Mouse (Mus musculus) retina, postnatal 1 day (tissue): ENCODE measurements around the gene Aqp1.
A peak's percentile ranks its signal among the peaks of the same experiment; 100 is the strongest.

ENCODE experiments used
- DNase-seq: peaks from one replicate; pipeline ENCODE4 v3.0.0-alpha.2; 2012

The Aqp1 gene

DNA sequence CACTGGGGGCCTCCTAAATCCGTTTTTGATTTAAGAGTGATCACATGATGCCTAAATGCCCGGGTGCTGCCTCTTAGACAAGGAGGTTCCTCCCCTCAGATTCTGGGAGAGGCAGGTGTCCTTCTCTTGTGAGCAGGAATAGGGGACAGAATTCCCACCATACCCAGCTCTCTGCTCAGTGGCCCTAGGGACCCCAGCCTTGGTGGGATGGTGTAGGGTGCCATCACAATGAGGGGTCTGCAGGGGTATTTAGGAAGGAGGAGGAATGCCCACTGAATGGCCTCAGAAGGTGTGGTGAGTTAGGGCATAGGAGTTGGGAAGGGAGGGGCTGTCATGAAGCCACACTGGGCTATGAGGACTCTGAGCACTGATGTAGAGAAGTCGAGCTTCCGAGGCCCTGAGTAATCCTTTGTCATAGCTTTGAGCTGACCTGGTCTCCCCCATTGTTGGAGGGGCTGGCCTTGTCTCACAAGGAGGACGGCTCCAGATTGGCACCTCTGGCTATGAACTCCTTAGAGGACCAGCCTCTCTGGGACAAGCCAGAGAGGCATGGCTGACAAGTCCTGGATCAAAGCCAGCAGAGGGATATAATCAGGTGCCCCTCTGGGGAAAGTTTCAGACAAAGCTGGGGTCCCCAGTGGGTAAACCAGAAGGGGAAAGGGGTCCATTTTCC is 4.0 kb upstream of the Aqp1 start:
- peak; percentile 39 for DNase-seq

DNA sequence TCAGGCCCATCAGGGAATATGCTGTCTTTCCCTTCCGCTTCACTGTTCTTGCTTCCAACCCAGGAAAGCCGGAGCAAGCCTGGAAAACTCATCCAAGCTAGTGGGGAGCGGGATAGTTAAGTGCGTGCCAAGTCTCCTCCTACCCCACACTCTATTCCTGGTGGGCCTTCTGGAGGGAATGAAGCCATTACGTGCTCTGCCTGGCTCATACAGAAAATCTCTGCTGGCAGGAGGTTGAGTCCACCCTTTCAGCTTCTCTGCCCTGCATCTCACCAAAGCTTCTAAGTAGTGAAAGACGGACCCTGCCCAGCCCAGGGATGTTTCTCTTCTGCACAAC is 3.5 kb upstream of the Aqp1 start:
- no peak for DNase-seq

DNA sequence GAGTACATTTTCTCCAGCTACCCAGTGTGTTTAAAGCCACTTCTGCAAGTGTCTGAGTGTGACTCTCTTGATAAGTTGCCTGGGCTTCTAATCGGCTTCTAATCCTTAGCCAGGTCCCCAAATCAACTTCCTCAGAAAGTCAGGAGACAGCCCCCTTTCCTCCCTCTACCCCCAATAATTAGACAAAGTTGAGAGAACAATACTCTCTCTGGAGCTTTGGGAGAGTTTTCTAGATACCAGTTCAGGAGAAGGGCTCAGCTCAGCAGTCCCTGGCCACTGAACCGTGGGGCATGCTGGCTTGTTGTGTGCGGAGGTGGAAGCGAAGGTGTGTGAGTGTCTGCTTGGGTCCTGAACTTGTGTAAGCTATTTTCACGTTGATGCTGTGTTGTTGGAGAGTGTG is 1.0 kb downstream of the Aqp1 start:
- DNase-seq = no peak

DNA sequence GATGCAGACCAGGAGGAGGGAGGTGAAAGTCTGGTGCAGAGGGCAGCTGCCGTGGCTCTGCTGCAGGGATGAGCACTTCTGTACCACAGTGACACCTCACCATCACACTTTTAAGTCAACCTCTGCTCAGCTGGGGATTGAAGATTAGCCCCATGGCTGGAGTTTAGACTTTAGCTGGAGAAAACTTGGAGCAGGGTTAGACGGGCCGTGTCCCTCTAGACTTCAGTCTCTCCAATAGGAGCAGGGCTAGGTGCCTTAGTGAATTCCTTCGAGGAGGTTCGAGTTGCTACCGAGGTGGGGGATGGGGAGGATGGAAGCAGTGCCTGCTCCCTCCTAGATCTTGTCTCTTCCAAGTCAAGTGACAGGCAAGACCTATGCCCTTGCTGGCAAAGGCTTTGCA is 1.8 kb downstream of the Aqp1 start:
- no peak for DNase-seq

DNA sequence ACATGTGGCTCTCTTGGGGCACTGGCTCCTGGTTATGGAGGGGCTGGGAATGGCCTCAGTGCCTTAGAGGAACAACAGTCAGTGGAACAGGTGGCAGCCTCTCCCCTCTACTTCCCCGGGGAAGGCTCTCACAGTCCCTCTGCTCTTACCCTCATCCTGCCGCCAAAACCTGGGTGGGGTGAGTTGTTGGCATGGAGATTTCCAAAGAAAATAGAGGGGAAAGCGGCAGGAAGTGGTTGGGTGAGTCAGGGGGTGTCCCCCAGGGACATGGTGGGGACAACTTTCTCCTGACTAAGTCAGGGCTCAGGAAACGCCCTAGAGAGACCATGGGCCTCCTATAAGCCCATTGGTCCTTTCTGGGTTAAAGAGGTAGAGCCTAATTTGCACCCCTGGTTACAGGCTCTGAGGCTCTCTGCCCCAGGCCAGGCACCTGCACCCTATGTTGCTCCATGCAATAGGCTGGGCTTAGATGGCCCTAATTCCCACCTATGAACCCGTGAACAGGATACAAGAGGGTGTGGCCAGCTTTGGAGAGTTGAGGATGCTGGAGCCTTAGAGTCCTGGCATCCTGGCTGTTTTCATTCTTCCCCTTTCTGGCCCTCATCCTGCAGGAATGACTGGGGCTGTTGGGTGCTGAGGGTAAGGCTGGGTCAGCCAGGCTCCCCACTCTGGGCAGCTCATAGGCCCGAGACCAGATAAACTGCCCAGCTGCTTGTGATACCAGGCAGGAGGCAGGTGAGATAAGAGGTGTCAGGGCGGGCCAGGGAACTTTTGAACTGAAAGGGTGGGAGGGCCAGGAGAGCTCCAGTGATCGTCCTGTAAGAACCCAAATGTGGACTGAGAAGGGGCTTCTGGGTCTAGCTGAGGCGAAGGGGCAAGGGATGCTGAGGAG is 2.9 kb downstream of the Aqp1 start:
- DNase-seq = no peak

DNA sequence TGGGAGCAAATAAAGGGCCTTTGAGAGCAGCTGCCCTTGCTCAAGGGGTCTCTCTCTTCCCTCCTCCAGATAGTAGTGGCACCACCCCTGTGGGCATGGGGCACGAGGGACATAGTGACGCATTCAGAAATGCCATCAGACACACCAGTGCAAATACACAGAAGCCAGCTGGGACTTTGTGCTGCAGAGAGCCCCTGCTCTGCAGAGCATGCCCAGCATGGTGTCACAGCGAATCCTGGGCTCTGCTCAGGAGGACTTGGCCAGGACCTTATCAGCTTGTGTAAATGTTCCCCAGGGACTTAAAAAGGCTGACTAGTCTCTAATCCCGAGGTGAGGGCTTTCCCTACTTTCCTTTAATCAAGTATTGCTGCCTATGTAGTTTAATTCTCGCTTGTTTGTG is 5.5 kb downstream of the Aqp1 start:
- no peak for DNase-seq

DNA sequence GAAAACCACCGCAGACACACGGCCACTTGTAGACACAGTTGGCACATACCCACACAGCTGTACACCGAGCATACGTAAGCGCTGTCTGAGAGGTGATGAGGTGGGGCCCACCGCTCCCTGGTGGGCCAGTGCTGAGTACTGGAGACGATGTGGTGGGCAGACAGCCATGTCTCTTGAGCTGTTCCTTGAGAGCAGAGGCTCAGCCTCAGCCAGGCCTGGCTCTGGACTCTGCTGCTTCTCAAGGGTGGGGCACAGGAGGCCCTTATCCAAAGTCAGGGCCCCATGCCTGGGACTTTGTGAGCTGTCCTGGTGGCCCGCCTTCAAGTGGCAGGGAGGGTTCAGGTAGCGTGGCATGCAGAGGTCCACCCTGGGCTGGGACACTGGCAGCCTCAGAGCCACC is 6.1 kb downstream of the Aqp1 start:
- DNase-seq = no peak

DNA sequence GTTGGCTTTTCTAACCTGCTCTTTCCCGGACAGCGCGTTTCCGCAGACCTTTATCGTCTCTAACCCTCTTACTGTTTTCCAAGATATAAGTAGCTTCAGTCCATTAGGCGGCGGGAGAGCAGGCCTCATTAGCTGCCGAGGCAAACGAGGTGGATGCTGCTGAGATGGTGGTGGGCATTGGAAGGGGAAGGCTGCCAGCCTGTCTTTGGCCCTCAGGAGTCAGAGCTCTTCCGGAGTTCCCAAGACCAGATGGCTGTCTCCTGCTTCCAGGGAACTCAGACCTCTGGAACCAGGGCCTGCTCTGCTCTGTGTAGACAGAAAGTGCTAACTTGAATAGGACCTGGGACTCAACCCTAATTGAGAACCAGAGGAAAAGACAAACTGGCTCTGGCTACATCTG is 7.2 kb downstream of the Aqp1 start:
- no peak for DNase-seq

DNA sequence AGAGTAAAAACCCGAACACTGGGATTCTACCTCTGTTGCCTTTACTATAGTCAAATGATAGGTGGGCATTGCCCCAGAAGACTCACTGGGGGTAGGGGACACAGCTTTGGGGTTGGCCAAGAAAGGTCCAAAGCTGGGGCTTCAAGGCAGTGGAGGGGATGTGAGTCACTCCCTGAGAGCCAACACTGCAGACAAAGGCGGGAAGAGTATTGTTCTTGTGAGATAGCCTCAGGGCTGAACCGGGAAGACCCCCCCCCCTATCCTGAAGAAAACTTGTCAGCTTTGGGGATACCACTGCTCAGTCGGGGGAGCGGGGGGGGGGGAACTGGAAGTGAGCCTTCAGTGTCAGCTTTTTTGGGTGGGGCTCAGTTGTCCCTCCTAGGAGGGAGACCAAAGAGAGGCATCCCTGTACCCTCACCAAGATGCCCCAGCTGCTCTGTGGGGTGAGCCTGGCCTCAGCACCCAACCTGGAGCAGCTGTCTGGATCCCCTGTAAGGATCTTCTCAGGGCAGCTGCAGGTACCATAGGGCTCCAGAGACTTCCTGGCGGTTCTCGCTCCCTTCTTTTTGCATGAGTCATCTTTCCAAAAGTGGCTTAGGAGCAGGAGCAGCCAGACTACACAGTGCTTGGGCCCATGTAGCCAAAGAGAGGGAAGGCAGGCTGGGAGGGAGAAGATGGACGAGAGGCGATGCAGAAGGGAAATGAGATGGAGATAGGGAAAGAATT is 8.2 kb downstream of the Aqp1 start:
- DNase-seq = no peak

DNA sequence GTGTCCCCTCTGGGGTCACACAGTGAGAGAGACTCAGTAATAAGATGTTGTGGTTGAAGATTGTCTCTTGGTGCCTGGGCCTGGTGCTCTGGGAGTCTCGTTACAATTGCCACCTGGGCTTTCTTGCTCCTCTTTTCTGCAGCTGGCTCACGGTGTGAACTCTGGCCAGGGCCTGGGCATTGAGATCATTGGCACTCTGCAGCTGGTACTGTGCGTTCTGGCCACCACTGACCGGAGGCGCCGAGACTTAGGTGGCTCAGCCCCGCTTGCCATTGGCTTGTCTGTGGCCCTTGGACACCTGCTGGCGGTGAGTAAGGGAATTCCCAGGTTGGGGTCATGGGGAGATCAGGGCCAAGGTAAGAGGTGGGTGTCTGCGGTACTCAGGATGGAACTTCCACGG is 9.0 kb downstream of the Aqp1 start:
- no peak for DNase-seq

DNA sequence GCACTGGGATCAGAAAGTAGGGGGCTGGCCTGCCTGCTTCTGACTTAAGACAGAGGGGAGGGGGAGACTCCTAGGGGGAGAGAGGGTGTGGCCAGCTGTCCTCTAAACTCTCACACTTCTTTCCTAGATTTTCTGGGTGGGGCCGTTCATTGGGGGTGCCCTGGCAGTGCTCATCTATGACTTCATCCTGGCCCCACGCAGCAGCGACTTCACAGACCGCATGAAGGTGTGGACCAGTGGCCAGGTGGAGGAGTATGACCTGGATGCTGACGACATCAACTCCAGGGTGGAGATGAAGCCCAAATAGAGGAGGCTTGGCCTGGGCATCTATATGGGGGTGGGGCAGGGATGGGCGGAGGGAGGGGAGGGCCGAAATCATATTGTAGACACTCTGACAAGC is 10.3 kb downstream of the Aqp1 start:
- DNase-seq = no peak

DNA sequence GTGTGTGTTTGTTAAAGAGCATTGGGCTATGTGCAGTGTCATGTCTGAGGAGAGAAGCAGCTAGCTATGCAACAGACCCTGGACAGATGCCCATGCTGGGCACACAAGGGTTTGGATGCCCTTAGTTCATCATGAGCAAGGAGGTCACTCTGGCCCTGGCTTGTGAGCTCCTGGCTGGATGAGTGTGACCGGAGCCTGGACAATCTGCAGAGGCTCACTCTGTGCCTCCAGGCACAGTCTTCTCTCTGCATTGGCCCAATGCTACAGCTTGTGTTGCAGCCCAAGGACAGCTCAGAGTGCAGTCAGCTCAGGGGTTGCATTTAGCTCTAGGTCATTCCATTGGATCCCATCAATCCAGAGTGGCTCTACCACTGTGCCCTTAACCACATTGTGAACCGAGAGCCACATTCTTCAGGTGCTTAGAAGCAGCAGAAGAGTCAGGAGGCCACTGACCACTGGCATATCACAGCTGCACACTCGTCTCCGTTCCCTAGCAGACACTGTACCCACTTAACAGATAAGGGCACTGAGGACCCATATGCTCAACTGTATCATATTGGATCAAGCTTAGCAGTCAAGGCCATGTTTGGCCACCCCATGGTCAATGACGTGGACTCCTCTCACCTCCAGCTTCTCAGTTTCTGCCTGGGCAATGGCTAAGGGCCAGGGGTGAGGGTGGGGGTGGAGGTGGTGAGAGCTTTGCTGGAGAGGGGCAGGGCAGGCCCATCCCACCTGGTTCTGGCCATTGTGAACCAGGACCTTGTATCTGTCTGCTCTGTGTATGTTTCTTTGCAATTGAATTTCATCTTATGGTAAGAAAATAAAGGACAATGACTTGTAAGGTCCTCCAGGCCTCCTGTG is 11.7 kb downstream of the Aqp1 start:
- DNase-seq = no peak

DNA sequence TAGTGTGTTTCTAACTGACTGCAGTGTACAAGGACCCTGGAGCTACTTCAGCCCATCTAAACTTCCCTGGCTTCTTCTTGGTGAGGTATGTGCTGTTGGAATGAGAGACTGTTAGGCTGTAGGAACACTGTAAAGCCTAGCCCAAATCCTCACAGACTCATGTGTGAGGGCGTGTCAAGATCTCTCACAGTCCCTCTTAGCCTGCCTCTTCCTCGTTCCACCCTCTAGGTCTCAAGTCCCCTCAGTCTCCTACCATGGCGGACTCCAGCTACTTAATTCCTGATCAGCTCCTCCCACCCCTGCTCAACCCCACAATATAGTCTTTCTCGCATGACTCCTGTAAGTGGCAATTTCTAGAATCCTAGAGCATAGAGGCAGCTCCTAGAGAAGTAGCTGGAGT is 13.0 kb downstream of the Aqp1 start:
- no peak for DNase-seq

DNA sequence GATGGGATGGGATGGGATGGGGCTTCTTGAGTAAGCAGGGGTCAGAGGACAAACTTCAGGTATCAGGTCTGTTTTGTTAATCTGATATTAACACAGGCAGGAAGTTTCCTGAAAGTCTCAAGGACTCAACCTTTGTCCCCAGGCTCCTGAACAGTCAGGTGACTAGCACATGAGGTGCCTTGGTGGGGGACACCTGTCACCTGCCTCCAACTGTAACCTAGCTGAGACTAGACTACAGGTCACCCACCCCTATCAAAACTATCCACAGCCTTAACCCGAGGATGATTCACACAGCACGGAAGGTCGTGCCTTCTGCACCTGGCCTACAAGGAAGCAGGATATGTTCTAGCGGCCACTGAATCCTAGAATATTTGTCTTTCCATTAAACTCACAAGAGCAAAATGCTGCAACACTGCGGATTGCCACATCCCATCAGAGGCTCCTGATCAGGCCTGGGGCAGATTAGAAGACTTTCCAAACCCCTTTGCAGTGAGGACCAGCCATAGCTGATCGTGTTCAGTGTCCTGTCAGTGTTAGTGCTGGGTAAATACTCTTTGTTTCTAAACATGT is 14.2 kb downstream of the Aqp1 start:
- DNase-seq = no peak

DNA sequence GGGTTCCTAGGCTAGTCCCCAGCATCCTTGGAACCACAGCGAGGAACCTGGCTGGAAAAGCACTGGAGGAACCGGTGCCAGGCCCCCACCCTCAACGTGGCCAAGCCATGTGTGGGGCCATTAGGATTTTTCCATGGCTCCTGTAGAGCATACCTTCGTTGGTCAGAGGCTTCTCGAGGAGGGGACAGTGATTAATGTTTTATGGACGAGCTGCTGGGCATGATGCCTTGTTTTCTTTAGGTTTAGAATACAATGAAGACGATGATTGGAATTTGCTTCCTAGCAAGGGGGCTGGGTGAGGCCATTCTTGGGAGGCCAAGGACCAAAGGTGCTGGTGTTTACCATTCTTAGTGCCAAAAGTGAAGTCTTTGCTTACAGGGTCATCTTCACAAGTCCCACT is 15.5 kb downstream of the Aqp1 start:
- no peak for DNase-seq

DNA sequence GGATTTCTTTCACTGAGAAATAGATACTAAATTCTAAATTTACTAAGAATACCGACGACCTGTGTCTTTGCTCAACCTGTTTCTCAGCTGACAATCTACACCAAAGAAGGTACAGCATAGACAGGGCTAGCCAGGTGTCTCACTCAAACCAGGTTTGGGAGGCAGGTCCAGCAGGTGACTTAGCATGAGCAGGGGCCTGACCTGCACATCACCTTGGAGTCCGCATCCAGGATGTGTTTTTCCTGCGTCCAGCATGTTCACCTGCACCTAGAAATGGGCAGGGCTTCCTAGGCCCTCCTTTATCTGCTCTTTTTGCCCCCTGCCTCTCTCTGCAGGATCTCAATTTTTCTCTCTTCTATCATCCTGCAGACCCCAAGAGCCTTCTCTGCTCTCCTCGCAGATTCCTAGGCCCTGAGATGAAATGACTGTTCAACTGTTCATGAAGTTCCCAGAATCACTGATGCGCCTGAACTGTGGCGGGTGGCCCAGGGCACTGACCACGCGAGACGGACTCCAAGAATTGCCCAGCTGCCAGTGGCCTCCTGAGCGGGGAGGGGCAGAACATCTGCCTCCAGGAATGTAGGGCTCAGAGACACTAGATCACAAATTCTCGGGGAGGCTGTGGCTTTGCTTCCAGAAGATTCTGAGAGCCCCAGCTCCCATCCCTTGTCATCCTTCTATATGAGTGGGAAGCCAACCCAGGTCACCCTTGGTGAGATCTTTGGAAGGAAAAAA is 17.6 kb downstream of the Aqp1 start:
- no peak for DNase-seq

DNA sequence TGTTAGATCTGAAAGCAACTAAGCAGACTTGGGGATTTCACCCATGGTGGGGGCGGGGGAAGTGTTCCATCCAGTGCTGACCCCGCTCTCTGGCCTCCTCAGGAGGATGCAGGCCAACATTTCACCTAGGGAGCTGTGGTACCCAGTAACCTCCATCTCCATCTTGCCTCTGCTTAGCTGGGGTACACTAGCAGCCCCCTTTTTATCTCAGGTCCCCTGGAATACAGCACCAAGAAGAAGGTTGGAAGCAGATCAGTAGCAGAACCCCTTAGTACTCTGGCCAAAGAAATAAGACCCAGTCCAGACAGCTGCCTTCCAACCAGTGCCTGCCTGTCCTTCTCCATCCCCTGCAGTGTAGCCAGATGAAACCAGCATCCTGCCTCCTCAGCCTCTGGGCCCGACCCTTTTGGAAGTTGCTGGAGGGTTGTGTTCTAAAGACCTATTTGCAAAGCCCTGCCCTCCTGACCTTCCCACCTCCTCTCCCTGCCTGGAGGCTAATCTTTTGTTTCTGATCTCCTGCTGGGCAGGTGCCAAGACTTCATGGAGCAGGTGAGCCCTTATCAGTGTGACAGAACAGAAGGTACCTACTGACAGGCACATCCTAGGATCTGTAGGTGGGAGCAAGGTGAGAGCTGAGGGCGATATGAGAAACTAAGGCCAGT is 18.4 kb downstream of the Aqp1 start:
- DNase-seq = no peak

DNA sequence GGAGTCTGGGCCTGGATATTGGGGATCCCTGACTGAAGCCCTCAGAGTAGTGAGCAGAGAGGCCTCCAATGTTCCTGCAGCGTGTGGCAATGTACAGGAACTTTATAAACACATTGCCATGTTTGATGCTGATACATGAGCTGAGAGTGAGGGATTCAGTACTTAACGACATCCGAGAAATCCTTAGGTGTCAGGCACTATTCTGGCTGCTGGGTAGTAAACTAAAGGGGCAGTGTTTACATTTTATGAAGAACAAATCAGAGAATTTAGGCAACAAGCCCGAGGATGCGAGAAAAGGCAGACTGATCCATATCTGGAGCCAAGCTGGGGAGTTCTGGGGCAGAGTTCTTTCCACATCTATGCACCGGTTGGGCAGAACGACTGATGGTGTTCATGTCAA is 19.3 kb downstream of the Aqp1 start:
- DNase-seq = no peak

DNA sequence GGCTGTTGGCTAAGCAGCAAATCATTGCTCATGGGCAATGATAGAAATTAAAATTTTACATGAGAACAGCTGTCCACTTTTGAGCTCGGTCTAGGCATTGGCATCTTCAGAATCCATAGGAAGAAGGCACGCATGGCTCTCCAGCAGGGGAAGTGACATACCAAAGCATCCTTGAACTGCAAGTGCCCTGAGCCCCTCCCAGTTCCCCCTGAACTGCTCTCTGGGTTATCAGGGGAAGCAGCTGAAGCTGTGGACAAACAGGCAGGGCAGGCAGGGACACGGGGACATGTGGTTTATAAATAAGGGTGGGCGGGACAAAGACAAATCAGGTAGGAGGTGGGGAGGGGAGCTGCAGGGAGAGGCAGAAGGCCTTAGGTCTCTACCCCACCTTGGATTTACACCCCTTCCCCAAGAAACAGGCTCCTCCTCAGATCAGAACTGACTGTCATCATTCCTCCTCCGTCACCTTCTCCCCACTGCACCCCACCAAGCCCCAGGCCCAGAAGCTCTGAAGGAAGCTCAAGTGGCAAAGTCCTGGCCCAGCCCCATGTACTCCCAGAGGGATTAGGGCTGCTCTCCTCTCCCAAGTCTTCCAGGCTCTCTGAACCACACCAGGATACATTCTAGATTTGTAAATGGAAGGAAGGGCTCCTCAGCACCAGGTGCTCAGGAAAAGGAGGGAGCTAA is 19.9 kb downstream of the Aqp1 start:
- no peak for DNase-seq

DNA sequence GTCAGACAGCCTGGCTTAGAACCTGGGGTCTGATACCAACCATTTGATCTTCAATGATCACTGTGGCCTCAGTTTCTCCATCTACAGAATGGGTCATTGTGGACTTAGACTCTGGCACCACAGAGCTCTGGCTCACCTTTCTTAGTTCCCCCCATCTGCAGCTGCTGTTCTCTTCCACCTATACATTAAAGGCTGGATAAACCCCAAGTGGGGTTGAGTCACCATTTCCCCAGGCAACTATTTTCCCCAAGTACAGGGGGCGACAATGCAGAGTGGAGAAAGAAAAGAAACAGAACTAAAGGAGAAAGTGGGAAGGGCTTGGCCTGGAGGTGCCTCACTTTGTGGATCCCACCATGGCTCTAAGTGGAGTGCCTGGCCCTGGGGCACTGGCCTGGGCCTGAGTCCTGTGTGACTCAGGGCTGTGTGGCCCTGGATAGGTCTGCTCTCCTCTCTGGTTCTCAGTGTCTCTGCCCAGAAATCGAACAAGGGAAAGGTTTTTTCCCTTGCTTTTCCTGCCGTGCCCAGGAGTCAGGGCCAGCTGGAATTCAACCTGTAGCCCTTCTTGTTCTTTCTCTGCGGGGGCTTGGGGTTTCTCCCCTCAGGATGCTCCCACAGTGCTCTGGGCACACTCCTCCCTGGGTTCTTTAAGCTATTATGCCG is 20.9 kb downstream of the Aqp1 start:
- no peak for DNase-seq
